Mouse (Mus musculus) NIH3T3 (cell line): ENCODE measurements around the gene Gm11037.
A peak's percentile ranks its signal among the peaks of the same experiment; 100 is the strongest.

Source experiments
- DNase-seq: peaks from one replicate; pipeline ENCODE4 v3.0.0-alpha.2; 2012; ENCODE audit warnings: low read depth

The Gm11037 gene

GRCm38 (mm10) chr2:131128636-131129157 is 4.6 kb upstream of the Gm11037 start:
- no peak for DNase-seq

- no peak for DNase-seq
Observed at GRCm38 (mm10) chr2:131129836-131130235, 3.5 kb upstream of the Gm11037 start.

GRCm38 (mm10) chr2:131130849-131131248 is 2.4 kb upstream of the Gm11037 start:
- DNase-seq, result no peak

- DNase-seq, result no peak
Observed at GRCm38 (mm10) chr2:131132111-131132888, 997 bp upstream of the Gm11037 start.

GRCm38 (mm10) chr2:131134381-131134780 is 1.1 kb downstream of the Gm11037 start:
- no peak for DNase-seq

DNA sequence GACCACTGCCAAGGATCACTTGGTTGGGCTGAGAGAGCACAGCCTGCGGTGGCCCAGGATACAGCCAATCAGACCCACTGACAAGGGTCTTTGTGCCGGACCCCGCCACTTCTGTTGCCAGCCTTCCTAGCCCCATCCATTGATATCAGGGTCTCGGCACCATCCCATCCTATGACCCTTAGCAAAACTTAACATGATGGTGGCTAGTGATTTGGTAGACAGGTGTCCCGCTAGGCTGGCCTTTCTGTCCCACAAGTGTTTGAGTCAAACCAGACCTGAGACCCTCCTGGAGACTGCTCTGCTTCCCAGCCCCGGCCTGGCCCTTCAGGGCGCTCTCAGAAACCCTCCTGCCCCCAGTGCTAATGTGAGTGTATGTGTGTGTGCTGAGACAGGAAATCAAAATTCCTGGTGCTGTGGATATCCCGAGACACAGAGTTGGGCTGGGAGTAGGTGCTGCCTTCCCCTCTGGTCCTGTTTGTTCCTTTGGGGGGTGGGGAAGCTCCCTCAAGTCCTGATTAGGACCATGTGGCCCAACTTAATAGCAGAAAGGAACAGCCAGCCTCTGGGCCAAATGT is 1.6 kb downstream of the Gm11037 start:
- DNase-seq, result no peak

DNA sequence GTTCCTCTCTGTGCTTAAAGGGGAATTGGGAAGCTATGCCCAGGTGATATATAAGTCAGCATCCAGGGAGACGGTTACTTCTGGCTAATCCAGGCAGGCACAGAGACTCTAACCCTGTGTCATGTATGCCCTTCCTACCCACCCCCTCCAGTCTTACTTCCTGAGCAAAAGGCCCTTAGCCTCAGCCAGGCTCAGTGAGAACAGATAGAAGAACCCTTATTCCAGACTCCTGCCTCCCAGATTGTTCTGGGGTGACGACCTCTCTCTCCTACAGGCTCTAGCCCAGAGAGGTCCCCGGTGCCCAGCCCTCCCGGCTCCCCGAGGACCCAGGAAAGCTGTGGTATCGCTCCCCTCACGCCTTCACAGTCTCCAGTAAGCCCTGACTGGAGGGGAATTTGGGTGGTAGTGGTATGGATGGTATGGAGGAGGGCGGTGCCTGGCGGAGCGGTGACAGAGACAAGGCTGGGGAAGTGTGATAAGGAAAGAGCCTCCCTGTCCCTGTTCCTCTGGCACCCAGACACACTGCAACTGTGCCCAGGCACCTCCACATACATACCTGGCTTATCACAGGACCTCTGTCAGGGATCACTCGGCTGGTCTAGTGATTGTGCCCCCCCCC is 2.3 kb downstream of the Gm11037 start:
- no peak for DNase-seq

GRCm38 (mm10) chr2:131138296-131138695 is 5.0 kb downstream of the Gm11037 start:
- DNase-seq, result no peak

DNA sequence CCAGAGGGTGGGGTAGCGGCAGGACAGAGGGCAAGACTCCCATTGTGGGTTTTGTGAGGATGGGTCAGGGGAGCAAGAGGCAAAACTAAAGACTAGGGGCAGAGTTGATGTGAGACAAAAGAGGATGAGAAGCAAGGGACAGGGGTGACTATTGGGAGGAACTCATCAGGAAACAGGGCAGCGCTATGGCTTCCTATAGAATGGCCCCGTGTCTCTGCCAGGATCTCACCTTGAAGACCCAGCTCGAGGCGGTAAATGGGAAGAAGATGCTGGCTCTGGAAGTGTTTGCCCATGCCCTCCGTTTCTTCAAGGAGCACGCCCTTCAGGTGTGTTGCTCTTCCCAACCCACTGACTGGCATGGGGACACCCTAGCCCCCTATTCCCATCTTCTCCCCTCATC is 5.5 kb downstream of the Gm11037 start:
- no peak for DNase-seq

- no peak for DNase-seq
Observed at GRCm38 (mm10) chr2:131139287-131139686, 6.0 kb downstream of the Gm11037 start.

DNA sequence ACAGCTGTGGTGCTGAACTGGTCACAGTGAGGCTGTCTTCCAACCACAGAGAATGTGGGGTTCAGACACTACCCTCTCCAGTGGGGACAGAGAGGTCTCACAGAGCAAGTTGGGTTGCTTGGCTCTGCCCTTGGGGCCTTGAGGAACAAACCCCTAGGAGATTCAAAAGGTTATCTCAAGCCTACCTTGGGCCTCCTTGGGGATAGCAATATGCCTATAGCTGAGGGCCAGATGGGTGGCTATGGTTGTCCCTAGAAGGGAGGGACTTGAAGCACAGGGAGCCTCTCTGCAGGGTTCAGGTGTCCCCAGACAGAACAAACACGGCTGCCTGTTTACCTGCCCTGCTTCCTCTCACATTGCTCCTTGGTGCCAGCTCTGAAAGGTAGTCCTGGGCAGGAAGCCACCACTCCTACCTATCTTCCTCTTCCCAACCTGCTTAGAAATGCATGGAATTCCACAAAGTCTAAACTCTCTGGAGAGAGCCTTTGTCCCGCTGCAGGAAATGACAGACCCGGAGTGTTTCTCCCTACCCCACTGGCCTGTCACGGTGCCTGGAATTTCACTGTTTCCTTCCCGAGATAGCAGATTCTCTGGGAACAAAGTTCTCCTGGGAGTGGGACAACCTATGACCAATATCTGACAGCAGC is 6.7 kb downstream of the Gm11037 start:
- no peak for DNase-seq

DNA sequence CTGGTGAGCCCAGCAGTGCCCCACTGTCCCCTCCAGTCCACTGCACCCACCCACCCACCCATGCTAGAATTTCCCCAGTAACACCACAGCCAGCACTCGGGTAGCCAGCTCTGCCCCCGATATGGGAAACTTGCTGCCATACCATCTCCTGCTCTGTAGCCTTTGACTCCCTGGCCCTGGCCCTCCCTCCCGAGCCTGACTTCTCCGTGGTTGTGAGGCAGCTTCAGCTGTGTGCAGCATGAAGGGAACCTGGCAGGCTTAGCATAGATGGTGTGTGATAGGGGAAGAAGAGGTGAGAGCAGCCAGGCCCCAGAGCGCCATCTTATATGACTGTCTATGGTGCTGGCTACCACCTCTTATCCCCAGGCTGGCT is 7.2 kb downstream of the Gm11037 start:
- DNase-seq, result no peak

- DNase-seq, result no peak
Observed at GRCm38 (mm10) chr2:131141336-131141986, 8.2 kb downstream of the Gm11037 start.

- peak; percentile 70 for DNase-seq
Observed at GRCm38 (mm10) chr2:131142592-131142991, 9.3 kb downstream of the Gm11037 start.

- DNase-seq, result no peak
Observed at GRCm38 (mm10) chr2:131143007-131143780, 9.9 kb downstream of the Gm11037 start.

- DNase-seq, result no peak
Observed at GRCm38 (mm10) chr2:131145121-131145520, 11.8 kb downstream of the Gm11037 start.

GRCm38 (mm10) chr2:131145536-131145935 is 12.2 kb downstream of the Gm11037 start:
- DNase-seq, result no peak

DNA sequence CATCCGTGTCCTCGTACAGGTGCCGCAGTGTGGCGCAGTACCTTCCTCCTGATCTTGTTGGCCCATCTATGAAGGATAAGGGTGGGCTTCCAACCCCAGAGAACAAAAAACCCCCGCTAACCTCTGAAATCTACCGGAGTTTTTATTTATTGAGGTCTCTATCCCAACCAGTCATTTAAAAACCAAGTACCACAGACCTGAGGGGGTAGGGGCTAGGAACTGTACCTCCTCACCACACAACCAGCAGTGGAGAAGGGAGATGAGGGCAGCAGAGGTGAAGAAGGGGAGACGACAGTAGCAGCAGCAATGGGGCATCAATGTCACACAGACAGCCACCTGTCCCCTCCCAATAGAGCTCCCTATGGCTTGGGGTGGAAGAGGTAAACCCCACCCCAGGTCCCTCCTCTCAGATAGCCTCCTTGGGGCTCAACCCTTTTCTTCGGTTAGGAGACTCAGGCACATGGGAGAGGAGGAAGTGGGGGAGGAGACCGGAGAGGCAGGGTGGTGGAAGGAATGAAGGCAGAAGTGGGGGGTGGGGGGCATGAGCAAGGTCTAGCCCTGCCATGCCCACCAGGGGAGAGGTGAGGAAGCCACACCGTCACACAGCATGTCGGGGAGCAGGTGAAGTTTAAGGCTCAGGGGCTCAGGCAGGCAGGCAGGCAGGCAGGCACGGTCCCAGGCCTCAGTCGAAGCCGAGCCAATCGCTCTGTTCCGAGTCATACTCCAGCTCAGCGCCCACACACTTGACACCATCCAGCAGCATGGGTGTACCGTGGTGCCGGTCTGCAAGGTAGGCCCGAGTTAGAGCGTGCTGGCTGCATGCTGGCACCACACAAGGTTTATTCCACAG is 13.1 kb downstream of the Gm11037 start:
- no peak for DNase-seq

- no peak for DNase-seq
Observed at GRCm38 (mm10) chr2:131147043-131147365, 13.7 kb downstream of the Gm11037 start.
